Mouse (Mus musculus) lung, adult 2 months (tissue): ENCODE results near the gene Xrcc1.

Experiments used
- CTCF ChIP-seq: fragments of 200-500 bp; IDR thresholded peaks from 2 replicates; pipeline ENCODE4 v1.5.1; 2011; ENCODE audit warnings: mild to moderate bottlenecking, low read length, control low read depth; ENCODE audit not compliant: insufficient read depth
- POLR2A ChIP-seq: fragments of 200-500 bp; IDR thresholded peaks from 2 replicates; pipeline ENCODE4 v1.6.1; 2011; ENCODE audit warnings: low read depth, mild to moderate bottlenecking, control low read depth, low read length, borderline replicate concordance; ENCODE audit errors: extremely low read depth

DNA sequence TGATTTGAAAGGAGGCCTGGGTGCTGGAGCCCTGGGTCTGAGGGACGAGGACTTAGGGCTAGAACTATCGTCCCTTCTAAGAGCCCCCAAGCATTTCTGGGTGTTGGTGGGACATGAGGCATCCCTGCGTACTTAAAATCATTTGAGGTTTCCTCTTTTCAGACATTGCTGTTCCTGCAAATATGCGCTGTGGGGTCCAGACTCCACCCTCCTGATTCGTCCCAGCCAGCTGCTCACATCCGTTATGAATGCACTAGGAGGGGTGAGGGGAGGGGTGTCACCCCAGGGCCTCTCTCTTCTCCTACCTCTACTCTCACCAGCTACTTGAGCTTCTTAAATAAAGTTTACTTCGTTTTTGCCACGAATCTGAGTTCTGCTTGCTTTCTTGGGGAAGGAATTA lies 62.5 kb downstream of the Xrcc1 start:
- TF ChIP-seq CTCF (no peak), POLR2A (no peak)
